Mouse (Mus musculus) CD4-positive, CD25-positive, alpha-beta regulatory T cell, adult 2 months (primary cell): ENCODE measurements around the gene Zfp36l2.
"Not testable (repeated sequence)": the region's sequence is repeated elsewhere in the genome, so short reads cannot be mapped to it uniquely, and the experiment has no call there.

Experiments
- DNase-seq: peaks from one replicate; pipeline ENCODE4 v3.0.0-alpha.2; 2012; ENCODE audit warnings: low read depth, low spot score

The Zfp36l2 gene

DNA sequence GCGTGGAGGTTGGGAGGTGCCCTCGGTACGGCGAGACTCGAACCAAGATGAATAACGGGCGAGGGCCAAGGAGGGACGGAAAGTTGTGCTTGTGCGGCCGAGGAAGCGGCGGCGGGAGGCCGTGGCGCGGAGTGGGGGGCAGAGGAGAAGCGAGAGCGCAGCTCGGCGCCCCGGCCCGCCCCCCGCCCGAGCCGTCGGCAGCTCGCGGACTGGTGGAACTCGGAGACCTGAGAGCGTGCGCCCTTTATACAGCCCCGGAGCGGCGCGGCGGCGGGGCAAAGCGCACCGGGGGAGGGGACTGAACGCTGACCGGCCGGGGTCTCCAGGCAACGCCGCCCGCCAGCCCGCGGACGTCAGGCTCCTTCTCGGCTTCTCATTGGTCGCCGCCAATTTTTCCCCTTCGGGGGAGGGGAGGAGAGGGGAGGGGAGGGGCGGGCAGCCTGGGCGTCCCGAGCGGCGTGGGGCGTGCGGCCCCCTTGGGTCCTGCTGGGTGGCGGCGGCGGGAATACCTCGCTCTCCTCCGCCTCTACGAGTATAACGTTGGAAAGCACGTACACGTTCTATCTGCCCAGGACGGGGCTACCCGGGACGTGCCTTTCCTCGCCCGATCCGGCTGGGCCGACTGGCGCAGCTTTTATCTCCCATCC lies at the start of gene Zfp36l2:
Gene Zfp36l2, minus strand, starts transcription at position 221 of the 647 bp plus-strand sequence.
- peak; percentile 95 for DNase-seq

DNA sequence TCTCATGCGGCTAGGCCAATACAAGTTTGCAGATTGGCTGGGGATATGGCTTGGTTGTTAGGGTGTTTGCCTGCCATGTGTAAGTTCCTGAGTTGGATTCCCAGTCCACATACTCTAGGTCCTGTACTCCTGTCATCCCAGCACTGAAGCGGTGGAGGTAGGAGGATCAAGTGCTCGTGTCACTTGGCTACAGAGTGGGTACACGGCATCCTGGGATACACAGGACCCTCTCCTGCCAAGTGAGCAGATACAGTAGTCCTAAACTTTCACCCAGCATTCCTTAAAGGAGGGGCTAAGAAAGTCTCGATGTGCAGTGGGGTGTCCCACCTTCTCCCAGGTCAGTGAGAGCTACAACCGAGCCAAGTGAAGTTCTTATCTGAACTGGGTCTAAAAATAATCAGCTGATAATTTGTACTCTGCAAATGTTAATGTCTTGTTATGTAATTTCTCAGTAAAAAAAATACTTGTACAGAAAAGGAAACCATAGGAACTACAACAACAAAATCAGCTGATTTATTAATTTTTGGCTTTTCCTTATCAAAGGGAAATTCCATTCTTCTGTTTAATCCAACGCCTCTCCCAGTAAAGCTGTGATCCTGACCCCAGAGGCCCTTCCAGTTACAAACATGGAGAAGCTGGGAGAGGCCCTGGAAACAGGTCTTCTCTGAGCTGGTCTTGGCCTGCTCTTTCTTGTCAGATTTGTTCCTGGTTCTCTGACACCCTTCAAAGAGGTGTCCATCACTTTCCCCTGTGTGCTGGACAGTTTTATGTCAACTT lies 49.2 kb upstream of the Zfp36l2 start:
- no peak for DNase-seq

DNA sequence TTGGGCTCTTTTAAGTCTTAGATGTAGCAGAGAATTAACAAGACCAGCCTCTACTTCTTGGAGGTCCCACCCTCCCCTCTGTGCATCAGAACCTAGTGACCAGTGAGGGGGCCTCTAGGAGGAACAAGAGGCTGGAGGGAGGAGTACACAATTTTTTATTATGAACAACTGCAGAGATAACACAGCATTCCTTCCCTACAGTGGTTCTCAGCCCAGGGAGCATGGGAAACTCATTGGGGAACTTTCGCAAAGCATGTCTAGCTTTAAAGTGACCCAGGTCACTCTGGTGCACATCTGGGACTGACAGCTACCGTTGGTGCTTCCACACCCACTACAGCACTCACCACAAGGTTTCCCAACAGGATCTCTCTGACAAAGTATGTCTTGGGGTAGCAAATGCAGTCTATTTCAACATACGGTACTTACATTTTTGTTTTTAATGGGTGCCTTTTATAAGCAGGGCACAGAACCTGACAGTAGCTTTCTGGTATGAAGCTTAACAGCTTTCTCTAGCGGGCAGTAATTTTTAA lies 47.7 kb upstream of the Zfp36l2 start:
- no peak for DNase-seq

DNA sequence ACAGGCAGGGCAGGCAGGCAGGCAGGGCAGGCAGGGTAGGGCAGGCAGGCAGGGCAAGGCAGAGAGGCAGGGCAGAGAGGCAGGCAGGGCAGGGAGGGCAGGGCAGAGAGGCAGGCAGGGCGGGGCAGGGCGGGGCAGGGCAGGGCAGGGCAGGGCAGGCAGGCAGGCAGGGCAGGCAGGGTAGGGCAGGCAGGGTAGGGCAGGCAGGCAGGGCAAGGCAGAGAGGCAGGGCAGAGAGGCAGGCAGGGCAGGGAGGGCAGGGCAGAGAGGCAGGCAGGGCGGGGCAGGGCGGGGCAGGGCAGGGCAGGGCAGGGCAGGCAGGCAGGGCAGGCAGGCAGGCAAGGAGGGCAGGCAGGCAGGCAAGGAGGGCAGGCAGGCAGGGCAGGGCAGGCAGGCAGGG lies 47.0 kb upstream of the Zfp36l2 start:
- not testable (repeated sequence) for DNase-seq

DNA sequence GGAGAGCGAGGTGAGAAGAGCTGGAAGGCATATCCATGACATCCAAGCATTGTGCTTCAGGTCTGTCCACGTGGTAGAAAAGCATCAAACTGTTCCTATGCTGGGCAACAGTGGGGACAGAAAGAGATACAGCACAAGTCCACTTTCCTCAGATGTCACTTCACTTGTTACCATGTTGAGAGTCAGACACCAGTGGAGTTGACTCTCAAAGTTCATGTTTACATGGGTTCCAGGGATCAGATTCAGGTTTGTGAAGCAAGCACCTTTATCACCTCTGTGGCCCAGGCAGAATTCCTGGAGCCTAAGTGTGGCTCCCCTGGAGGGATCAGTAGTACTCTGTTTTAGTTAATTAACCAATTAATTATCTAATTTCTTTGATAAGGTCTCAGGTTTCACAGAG lies 46.0 kb upstream of the Zfp36l2 start:
- no peak for DNase-seq

DNA sequence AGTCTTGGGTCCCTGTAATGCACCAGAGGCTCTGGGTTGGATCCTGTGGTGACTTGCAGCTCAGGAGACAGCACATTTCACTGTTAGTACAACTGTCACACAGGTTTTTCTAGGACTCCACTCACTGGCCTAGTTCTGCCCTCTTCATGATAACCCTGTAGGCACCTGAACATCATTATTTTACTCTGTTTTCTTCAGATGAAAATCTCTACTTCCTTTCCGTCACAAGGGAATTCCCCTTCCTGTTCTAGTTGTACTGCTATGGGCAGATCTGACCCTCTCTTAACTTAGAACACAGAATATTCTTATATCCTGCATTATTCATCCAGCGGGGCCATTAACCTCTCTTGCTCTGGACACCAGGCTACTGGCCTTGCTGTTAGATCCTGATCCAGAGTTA lies 43.6 kb upstream of the Zfp36l2 start:
- peak; percentile 69 for DNase-seq

DNA sequence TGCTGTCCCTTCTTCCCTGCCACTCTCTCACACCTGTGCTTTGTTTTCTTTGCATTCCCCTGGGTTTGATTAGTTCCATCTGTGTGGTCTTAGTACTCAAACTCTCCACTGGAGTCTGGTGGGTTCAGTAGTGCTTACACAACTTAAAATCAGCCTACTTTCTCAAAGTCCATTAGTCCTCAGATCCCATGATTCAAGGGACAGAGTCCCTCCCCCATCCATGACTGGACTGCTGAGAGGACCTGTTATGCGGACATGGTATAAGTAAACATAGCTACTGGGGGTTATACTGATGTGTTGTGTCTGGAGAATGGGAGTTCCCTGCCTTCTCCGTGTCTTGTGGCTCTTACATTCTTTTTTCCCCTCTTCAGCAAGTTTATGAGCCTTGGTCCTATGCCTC lies 40.5 kb upstream of the Zfp36l2 start:
- DNase-seq, result no peak

DNA sequence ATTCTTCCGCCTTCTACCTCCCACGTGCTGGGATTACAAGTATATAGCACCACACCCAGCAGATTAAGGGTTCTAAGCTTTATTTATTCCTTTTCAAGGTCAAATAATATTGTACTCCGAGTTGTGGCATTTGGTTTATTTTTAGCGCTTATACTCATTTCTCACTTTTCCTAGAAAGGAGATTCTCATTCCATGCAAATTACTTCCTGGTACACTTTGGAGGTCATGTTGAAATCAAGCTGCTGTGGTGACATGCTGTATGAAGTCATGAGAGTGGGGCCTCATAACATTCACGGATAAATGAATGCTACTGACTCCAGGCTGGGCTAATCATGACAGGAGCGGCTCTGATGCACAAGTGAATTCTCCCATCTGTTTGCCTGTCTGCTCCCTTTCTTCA lies 38.9 kb upstream of the Zfp36l2 start:
- peak; percentile 22 for DNase-seq

DNA sequence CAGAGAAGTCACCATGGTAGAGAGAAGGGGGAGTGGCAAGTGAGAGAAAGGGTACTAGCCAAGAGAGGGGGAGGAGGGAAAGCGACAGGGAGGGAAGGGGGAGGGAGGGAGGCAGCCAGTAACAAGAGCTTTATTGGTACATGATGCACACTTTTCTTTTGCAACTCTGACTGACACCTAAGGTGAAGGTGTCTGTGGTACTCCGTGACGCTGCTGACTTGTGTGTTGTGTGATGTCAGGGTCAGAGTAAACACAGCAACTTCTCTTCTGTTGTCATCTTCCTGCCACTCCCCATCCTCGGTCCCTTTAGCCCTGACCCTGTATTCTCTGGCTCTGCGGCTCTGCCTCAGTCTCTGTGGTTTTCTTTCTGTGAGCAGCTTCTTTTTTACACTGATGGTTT lies 38.5 kb upstream of the Zfp36l2 start:
- peak; percentile 57 for DNase-seq

DNA sequence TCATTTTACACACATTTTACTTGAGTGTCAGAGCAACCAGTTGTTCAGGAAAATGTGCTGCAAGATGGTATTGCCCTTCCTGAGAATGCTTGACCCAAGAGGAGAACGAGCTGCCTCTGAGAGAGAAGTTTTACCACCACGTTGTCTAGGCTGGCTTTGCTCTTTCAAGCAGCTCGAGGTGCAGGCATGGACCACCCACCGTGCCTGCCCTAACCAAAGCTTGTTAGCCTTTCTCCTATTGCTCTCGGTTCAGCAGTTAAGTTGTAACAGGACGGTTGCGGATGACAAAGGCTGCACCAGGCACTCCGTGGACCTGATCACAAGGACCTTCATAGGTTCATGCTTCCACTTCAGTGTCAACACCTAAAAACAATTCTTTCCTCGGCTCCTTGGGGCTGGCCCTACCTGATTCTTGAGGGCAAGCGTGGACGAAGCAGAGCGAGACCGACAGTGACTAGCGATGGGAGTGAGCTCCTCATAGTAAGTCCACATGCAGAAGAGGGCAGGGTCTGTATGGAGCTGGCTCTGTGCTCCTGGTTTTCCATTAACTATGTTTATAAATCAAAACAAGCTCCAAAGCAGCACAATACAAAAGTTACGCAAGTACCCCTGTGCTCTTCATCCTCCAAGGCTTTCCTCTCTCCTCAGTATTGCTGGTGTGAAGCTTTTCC lies 36.6 kb upstream of the Zfp36l2 start:
- no peak for DNase-seq

DNA sequence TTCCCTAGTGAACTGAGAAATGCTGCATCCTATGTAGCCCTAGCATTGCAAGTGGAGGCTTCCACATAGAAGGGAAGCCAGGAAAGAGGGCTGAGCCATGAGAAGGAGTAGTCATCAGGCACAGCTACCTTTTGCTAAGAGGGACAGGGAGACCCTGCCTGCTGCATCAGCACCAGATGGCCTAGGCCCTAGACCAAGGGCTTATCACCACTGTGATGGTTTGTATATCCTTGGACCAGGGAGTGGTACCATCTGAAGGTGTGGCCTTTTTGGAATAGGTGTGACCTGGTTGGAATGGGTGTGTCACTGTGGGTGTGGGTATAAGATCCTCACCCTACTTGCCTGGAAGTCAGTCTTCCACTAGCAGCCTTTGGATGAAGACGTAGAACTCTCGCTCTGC lies 31.1 kb upstream of the Zfp36l2 start:
- DNase-seq, result not testable (repeated sequence)

DNA sequence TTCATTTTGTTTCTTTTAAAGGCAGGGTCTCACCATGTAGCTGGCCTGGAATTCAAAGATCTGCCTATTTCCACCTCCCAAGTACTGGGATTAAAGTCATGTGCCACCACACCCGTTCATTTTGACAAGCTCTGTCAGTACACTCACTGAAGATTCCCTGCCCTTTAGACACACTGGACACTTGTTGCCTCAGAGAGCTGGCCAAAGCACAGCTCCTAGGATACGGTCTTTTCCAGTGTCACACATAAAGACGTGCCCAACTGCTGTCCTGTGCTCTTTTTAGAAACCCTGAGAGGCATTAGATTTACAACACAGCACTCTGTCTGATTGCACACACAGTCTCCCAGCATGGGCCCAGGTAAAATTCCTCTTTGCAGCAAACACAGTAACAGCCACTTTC lies 29.9 kb upstream of the Zfp36l2 start:
- DNase-seq, result no peak

DNA sequence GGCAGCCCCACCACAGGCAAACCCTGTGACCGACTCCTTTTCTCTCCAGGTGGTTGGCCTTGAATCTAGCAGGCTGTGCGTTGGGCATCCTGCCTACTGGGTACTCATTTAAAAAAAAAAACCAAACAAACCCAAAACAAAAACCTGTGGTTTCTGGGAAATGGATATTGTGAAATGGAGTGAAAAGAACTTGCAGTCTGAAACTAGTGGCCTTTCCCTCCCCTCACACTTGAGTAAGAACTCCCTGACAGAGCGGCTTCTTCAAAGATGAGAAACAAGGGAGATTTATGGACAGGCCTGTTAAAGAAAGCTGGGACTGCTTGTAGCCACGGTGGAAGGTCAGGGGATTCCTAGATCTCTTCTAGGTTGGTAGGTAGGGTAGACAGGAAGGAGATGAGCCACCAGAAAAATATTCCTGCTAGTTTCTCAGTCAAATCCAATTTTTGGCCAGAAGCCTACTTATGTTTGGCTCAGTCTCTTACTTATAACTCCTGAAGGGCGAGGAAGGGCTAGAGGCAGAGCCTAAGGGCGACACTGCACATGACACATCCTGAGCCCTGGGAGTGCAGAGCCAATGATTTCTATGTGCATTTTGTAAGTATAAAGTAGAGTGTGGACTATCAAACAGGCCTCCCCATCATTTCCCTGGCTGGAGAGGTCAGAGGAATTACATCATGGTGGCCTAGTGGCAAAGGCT lies 27.7 kb upstream of the Zfp36l2 start:
- DNase-seq, result no peak

DNA sequence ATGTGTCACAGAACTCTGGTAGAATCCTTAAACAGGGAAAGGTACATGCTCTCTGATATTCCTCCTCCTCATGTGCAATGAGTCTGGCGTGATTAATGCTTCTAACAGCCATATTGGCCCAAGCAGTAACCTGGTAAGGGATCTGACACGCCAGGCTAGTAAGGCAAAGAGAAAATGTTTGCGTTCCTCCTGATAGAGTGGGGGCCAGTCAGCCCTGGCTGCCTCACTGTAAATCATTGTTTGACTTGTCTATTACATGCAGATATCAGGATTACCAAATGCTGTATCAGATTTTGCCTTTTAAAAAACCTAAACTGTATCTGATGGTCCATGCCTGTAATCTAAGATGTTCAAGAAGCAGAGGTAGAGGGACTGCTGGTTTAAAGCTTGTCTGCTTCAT lies 25.7 kb upstream of the Zfp36l2 start:
- DNase-seq, result no peak

DNA sequence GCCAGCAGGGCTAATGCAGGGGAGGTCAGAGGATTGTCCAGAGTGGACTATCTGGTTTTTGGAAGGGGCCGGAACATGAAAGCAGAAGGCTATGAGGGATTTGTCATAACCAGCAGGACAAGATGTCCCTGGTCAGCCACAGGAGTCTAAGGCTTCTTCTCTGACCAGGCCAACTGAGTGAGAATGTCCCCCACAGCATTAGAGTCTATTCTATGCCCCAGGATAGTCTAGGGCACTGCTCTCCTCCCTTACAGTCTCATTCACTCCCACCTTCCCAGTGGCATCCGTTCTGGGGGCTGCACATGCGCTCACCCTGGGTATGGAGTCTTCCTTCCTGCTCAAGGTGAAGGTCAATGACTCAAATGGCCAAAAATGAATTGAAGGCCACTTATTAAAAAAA lies 19.9 kb upstream of the Zfp36l2 start:
- DNase-seq, result no peak

DNA sequence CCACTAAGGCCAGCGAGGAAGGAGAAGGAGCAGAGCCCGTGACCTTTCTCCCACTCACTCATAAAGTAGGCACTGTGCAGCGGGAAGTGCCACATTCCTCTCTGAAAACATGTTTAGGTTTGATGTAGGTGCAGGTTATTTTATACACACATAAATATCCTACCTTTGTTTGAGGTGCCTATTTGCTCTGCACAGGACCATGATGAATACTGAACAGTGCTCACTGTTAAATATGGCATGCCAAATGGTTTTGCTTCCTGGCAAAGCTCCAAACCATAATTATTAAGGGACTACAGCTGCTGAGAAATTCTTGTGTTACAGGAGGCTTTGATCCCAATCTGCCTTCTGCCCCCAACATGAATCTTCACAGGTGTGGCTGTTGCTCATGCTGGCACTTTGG lies 18.5 kb upstream of the Zfp36l2 start:
- no peak for DNase-seq

DNA sequence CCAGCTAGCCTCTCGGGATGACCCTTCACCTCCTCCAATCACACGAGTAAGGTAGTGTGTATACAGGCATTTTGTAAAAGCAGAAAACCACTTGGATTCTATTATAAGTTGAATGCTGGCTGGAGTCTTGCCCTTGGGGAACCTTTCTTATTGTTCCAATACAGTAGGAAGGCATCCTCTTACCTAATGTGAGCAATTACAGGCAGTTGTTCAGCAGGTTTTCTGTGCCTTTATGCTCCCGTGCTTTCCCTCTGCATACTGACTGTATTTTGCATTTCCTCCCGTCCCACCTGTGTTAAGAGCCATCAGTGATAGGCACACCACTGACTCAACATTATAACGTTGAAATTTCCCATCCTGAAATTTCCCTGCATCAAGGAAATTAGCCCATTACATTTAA lies 17.2 kb upstream of the Zfp36l2 start:
- DNase-seq, result no peak

DNA sequence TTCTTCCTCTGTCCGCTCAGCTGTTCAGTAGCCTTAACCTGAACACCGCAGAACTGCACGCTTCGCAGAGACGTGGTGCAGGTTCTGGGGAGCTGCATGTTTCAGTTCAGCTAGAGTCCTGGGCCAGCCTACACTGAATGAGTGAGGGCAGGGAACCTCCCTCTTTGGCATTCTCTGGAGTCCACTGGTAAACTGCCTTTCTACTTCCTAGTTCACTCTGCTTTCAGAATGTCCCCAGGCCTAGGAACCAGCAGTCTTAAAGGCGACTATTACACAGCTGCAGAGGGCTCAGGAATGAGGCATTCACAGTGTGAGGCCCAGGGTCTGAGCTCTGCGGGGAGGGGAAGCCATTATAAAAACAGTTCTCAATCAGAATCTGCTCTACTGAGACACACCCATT lies 15.6 kb upstream of the Zfp36l2 start:
- no peak for DNase-seq

DNA sequence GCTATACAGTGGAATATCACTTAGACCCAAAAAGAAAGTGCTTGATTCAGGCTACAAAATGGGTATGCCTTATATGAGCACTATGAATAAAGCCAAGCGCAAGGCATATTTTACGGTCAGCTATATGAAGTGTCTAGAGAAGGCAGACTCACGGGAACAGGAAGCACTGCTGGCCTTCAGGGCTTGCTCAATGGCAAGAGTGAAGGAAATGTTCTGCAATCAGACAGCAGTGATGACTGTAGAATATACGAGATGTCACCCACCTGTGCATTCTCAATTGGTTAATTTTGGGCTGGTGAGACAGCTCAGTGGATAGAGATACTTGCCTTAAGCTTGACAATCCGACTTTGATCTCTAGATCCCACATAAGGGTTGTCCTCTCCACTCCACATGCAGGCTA lies 13.4 kb upstream of the Zfp36l2 start:
- no peak for DNase-seq

DNA sequence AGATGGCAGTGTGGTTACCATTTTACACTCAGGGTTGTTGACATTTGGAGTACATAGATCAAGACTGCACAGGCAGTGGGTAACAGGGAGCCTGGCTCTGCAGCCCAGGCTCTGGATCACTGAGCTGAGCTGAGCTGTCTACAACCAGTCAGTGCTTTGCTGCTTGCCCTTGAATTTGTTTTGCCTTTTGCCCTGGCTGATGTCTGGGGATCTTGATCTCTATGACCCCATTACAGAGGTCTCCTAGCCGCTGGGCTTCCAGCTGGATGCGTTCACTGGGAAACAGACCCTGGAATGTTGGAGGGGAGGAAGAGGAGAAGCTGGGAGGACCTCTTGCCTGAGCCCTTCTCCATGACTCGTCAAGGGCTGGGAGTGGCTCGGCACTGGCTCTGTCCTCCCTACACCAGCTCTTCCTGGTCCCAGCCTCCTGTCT lies 10.2 kb upstream of the Zfp36l2 start:
- no peak for DNase-seq

DNA sequence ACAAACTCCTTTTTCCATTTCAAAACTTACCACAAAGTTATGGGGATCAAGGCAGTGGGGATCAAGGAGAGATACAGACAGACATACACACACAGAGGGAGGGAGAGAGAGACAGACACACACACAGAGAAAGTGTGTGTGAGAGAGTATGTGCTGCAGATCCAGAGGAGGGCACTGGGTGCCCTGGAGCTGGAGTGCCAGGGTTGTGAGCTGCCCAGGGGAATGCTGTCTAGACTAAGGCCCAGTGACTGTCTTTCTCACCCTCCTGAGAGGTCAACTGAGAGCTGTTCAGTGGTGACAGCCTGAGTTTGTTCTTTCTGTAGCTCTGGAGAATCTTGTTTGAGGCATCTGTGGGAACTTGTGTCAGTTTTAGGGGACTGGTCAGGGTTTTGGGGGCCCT lies 8.6 kb upstream of the Zfp36l2 start:
- no peak for DNase-seq

DNA sequence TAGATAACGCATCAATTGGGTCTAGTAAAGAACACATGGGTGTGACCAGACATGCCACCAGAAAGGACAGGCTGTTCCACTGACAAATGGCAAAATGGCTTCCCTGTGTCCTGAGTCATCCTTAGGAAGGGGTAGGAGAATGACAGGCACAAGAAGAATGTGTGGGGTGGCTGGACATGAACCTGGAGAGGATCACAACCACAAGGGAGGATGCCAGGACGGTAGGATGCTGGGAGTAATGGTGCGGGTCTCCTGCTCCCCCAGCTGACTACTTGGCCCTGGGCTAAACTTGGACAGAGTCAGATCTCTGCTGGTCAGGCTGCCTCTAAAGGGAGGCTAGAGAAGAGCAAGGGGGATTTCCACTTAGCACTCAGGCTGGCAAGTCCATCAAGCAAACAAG lies 8.1 kb upstream of the Zfp36l2 start:
- DNase-seq, result no peak
